Mouse (Mus musculus): Measurements from ENCODE around the gene Ticam1.

Gene Ticam1

GRCm38 (mm10) chr17:56276643-56277566 lies at the start of gene Ticam1:
Gene Ticam1 (minus strand): TSS chr17:56276786.
- peak; percentile 75 to 77 for DNase-seq

GRCm38 (mm10) chr17:56325450-56326152 lies 49.0 kb upstream of the Ticam1 start, which contains the start of gene Kdm4b:
Gene Kdm4b (plus strand): TSS chr17:56326062.
- peak; percentile 99 for DNase-seq

- DNase-seq, result no peak
Measured at GRCm38 (mm10) chr17:56324419-56324818, 47.8 kb upstream of the Ticam1 start.

- DNase-seq, result no peak
Measured at GRCm38 (mm10) chr17:56309191-56309945, 32.8 kb upstream of the Ticam1 start.

GRCm38 (mm10) chr17:56308088-56308487 lies 31.5 kb upstream of the Ticam1 start:
- no peak for DNase-seq

GRCm38 (mm10) chr17:56305826-56306225 lies 29.2 kb upstream of the Ticam1 start:
- DNase-seq, result no peak

- no peak for DNase-seq
Measured at GRCm38 (mm10) chr17:56305156-56305555, 28.6 kb upstream of the Ticam1 start.

GRCm38 (mm10) chr17:56304718-56305117 lies 28.1 kb upstream of the Ticam1 start:
- DNase-seq, result no peak

- peak; percentile 93 for DNase-seq
Measured at GRCm38 (mm10) chr17:56303847-56304586, 27.4 kb upstream of the Ticam1 start.

GRCm38 (mm10) chr17:56303160-56303846 lies 26.7 kb upstream of the Ticam1 start, which contains the start of gene Uhrf1:
Gene Uhrf1 (plus strand): TSS chr17:56303321.
- DNase-seq, result no peak

- no peak for DNase-seq
Measured at GRCm38 (mm10) chr17:56302363-56302996, 25.9 kb upstream of the Ticam1 start.

- no peak for DNase-seq
Measured at GRCm38 (mm10) chr17:56300186-56300585, 23.6 kb upstream of the Ticam1 start, which contains the start of gene Arrdc5. Gene Arrdc5 (minus strand): TSS chr17:56300286.

- DNase-seq, result no peak
Measured at GRCm38 (mm10) chr17:56298238-56298637, 21.7 kb upstream of the Ticam1 start.

- no peak for DNase-seq
Measured at GRCm38 (mm10) chr17:56296201-56296600, 19.6 kb upstream of the Ticam1 start.

- DNase-seq, result peak; percentile 75 to 78
Measured at GRCm38 (mm10) chr17:56294241-56294640, 17.7 kb upstream of the Ticam1 start.

GRCm38 (mm10) chr17:56293291-56293690 lies 16.7 kb upstream of the Ticam1 start:
- DNase-seq, result no peak

GRCm38 (mm10) chr17:56292531-56293222 lies 16.1 kb upstream of the Ticam1 start, which contains the start of gene Plin3:
Gene Plin3 (minus strand): TSS chr17:56292873.
- DNase-seq, result peak in 1 of 2 experiments; percentile 42

GRCm38 (mm10) chr17:56291826-56292475 lies 15.4 kb upstream of the Ticam1 start:
- DNase-seq, result no peak

GRCm38 (mm10) chr17:56291171-56291511 lies 14.6 kb upstream of the Ticam1 start:
- DNase-seq, result peak; percentile 64 to 83
